In genomic region chr14:73271807-73272206, GRCm38 (mm10) we compare ENCODE assay signal across 21 mouse cellular contexts. TPM values are rescaled to one million over a fixed set of nuclear protein-coding genes. Genes with fewer than 3 reads are reported as not detected.
DNase-seq lines count a peak whose midpoint lies in the region; ATAC-seq and TF ChIP-seq lines count a peak whose summit lies in the region.
"Had no signal": no experiment of that assay in that cellular context is flagged by ENCODE, and none has a peak within 500 bp of the region (broad histone marks: within the 10 kb centered on the region; RNA-seq: fewer than 3 reads in every experiment).

No protein-coding gene starts in this region.

- H3K9ac ChIP-seq in forebrain, embryonic 11.5 days (ENCODE audit: low read length) = no peak overlapping the region
- no peak overlapping the region for H3K9ac ChIP-seq in forebrain, embryonic 12.5 days
- H3K9ac ChIP-seq in midbrain, embryonic 13.5 days (replicated peaks) = no peak overlapping the region
- H3K9ac ChIP-seq: heart, embryonic 13.5 days; hindbrain, embryonic 12.5 days had no signal

- H3K27ac ChIP-seq in forebrain, embryonic 11.5 days (ENCODE audit: low read depth, low read length) = no peak overlapping the region
- H3K27ac ChIP-seq in forebrain, embryonic 12.5 days = no peak overlapping the region
- peak overlapping the region; percentile 32; the same call in 1 of the 2 replicates for H3K27ac ChIP-seq in midbrain, embryonic 13.5 days
- H3K27ac ChIP-seq in midbrain, embryonic 10.5 days (replicated peaks) = no peak overlapping the region
- H3K27ac ChIP-seq: embryonic facial prominence, embryonic 10.5 days; heart, embryonic 13.5 days; hindbrain, embryonic 12.5 days; hindbrain, postnatal 0 days had no signal

- H3K27me3 ChIP-seq in forebrain, embryonic 11.5 days (ENCODE audit: control insufficient read depth, insufficient read depth, low read length) = no peaks in the 10 kb centered on the region
- H3K27me3 ChIP-seq in forebrain, embryonic 12.5 days = no peaks in the 10 kb centered on the region
- no peaks in the 10 kb centered on the region for H3K27me3 ChIP-seq in midbrain, embryonic 13.5 days
- no peaks in the 10 kb centered on the region for H3K27me3 ChIP-seq in midbrain, embryonic 10.5 days (ENCODE audit: low read depth, poor library complexity, severe bottlenecking)
- H3K27me3 ChIP-seq: heart, embryonic 13.5 days; hindbrain, embryonic 12.5 days; Patski had no signal

- no peak for TF ChIP-seq POLR2A in lung, adult 2 months (IDR thresholded peaks at IDR 0.05; ENCODE audit: borderline replicate concordance, extremely low read depth, low read depth, low read length)

- no peak for DNase-seq in forebrain, embryonic 11.5 days (ENCODE audit: low spot score)
- DNase-seq in frontal cortex, postnatal 10 days (ENCODE audit: low spot score in 2 of 2) = no peak
- DNase-seq in midbrain, embryonic 10.5 days (ENCODE audit: low spot score) = no peak
- DNase-seq in embryo, embryonic 10.5 days (ENCODE audit: low spot score) = peak; percentile 39
- no peak for DNase-seq in lung, adult 2 months
- DNase-seq: adrenal gland, postnatal 14 days; cerebellum, adult 2 months; cerebellum, postnatal 10 days; gastrocnemius, postnatal 36 days; heart, adult 11 months; heart, postnatal 36 days; kidney, adult 11 months had no signal

- H3K4me2 ChIP-seq in forebrain, embryonic 11.5 days (ENCODE audit: low read depth, low read length, severe bottlenecking) = no peak overlapping the region
- H3K4me2 ChIP-seq in forebrain, embryonic 12.5 days = no peak overlapping the region
- H3K4me2 ChIP-seq in midbrain, embryonic 13.5 days (replicated peaks) = no peak overlapping the region
- H3K4me2 ChIP-seq: heart, embryonic 13.5 days; hindbrain, embryonic 12.5 days had no signal

- no peaks in the 10 kb centered on the region for H3K9me3 ChIP-seq in forebrain, embryonic 11.5 days (ENCODE audit: control insufficient read depth, low read length)
- H3K9me3 ChIP-seq in forebrain, embryonic 12.5 days = no peaks in the 10 kb centered on the region
- no peaks in the 10 kb centered on the region for H3K9me3 ChIP-seq in midbrain, embryonic 13.5 days
- H3K9me3 ChIP-seq in midbrain, embryonic 10.5 days (replicated peaks) = no peaks in the 10 kb centered on the region
- H3K9me3 ChIP-seq: embryonic facial prominence, embryonic 10.5 days; heart, embryonic 13.5 days; hindbrain, embryonic 12.5 days had no signal

- peak; percentile 56; the same call in 1 of the 2 replicates for ATAC-seq in forebrain, embryonic 11.5 days (replicated peaks; ENCODE audit: low FRiP score)
- no peak for ATAC-seq in forebrain, embryonic 12.5 days (ENCODE audit: low FRiP score)
- ATAC-seq in frontal cortex, adult (ENCODE audit: low TSS enrichment) = peak; percentile 9; the same call in 1 of the 2 replicates
- ATAC-seq in midbrain, embryonic 13.5 days = no peak
- ATAC-seq: activated CD4-positive, CD25-positive, alpha-beta regulatory T cell, adult 4 months; hindbrain, postnatal 0 days; Patski had no signal

- no peak for TF ChIP-seq CTCF in lung, adult 2 months (IDR thresholded peaks at IDR 0.05; ENCODE audit: insufficient read depth, low read length)

- H3K36me3 ChIP-seq in forebrain, embryonic 11.5 days (ENCODE audit: control insufficient read depth, insufficient read depth, low read length) = no peaks in the 10 kb centered on the region
- H3K36me3 ChIP-seq in forebrain, embryonic 12.5 days (replicated peaks) = no peaks in the 10 kb centered on the region
- peaks cover 14% of the 10 kb centered on the region for H3K36me3 ChIP-seq in midbrain, embryonic 13.5 days
- peaks cover 48% of the 10 kb centered on the region for H3K36me3 ChIP-seq in midbrain, embryonic 10.5 days
- H3K36me3 ChIP-seq: embryonic facial prominence, embryonic 10.5 days had no signal

- H3K4me3 ChIP-seq in forebrain, embryonic 11.5 days (ENCODE audit: low read depth, low read length) = no peak overlapping the region
- H3K4me3 ChIP-seq in forebrain, embryonic 12.5 days (replicated peaks) = no peak overlapping the region
- H3K4me3 ChIP-seq in midbrain, embryonic 13.5 days (replicated peaks) = no peak overlapping the region
- H3K4me3 ChIP-seq in midbrain, embryonic 10.5 days = no peak overlapping the region
- H3K4me3 ChIP-seq in lung, adult 2 months (replicated peaks; ENCODE audit: extremely low read depth, low read depth, low read length) = no peak overlapping the region
- H3K4me3 ChIP-seq: embryonic facial prominence, embryonic 10.5 days; heart, embryonic 13.5 days; hindbrain, embryonic 12.5 days had no signal

- 32% methylated on average over 5 of the region's 5 CpGs for WGBS in forebrain, embryonic 11.5 days
- WGBS in forebrain, embryonic 12.5 days = 19% methylated on average over 5 of the region's 5 CpGs
- WGBS in midbrain, embryonic 13.5 days = 22% methylated on average over 5 of the region's 5 CpGs
- 53% methylated on average over 5 of the region's 5 CpGs for WGBS in midbrain, embryonic 10.5 days
- 66% methylated on average over 5 of the region's 5 CpGs for WGBS in lung, adult 2 months

- H3K4me1 ChIP-seq in forebrain, embryonic 11.5 days (replicated peaks; ENCODE audit: control insufficient read depth, insufficient read depth, low read length) = peaks cover 6% of the 10 kb centered on the region; the same call in 1 of the 2 replicates
- peaks cover 18% of the 10 kb centered on the region for H3K4me1 ChIP-seq in forebrain, embryonic 12.5 days
- peaks cover 21% of the 10 kb centered on the region for H3K4me1 ChIP-seq in midbrain, embryonic 13.5 days (replicated peaks)
- peaks cover 29% of the 10 kb centered on the region for H3K4me1 ChIP-seq in midbrain, embryonic 10.5 days
- no peaks in the 10 kb centered on the region; the same call in 1 of the 2 replicates for H3K4me1 ChIP-seq in lung, adult 2 months (ENCODE audit: control insufficient read depth, insufficient read depth, low read length)
- H3K4me1 ChIP-seq: embryonic facial prominence, embryonic 10.5 days had no signal

RNA-seq across cellular contexts. Expression of gene Lpar6, which starts 34.1 kb away (rescaled TPM):
- polyA plus RNA-seq in forebrain, embryonic 11.5 days (2014; fragmentation: Nextera tagmentation; extraction: Ambion mirVana) = 14.2 and 16.5 TPM in 2 replicates
- polyA plus RNA-seq in forebrain, embryonic 12.5 days (2016; fragmentation: Nextera tagmentation; extraction: Ambion mirVana) = 11.8 and 14.2 TPM in 2 replicates
- polyA plus RNA-seq in midbrain, embryonic 13.5 days (2015; fragmentation: Nextera tagmentation; extraction: Ambion mirVana) = 7.4 and 8.6 TPM in 2 replicates
- 14.9 and 15.7 TPM in 2 replicates for polyA plus RNA-seq in midbrain, embryonic 10.5 days (2016; fragmentation: Nextera tagmentation; extraction: Ambion mirVana)
- polyA plus RNA-seq in lung, adult 2 months (2012; rRNA removed) = 1.5 and 2.7 TPM in 2 replicates

RNA-seq across cellular contexts. Expression of gene Rb1, which starts 53.8 kb away (rescaled TPM):
- polyA plus RNA-seq in forebrain, embryonic 11.5 days (2014; fragmentation: Nextera tagmentation; extraction: Ambion mirVana) = 37.3 and 37.4 TPM in 2 replicates
- polyA plus RNA-seq in forebrain, embryonic 12.5 days (2016; fragmentation: Nextera tagmentation; extraction: Ambion mirVana) = 30.4 and 31.4 TPM in 2 replicates
- polyA plus RNA-seq in midbrain, embryonic 13.5 days (2015; fragmentation: Nextera tagmentation; extraction: Ambion mirVana) = 21.2 and 22.3 TPM in 2 replicates
- polyA plus RNA-seq in midbrain, embryonic 10.5 days (2016; fragmentation: Nextera tagmentation; extraction: Ambion mirVana) = 25.9 and 26.3 TPM in 2 replicates
- 4.1 and 7.8 TPM in 2 replicates for polyA plus RNA-seq in lung, adult 2 months (2012; rRNA removed)

Comparison
In these comparisons a context has a peak if more than half of its experiments do, and no peak if none do; other contexts are left out.
1. ATAC-seq: peak in forebrain, embryonic 11.5 days (single experiment) and frontal cortex, adult (single experiment); none in forebrain, embryonic 12.5 days (single experiment) and midbrain, embryonic 13.5 days (single experiment).